Mouse (Mus musculus) limb, embryonic 14.5 days (tissue): ENCODE measurements around the gene Robo1. TPM values are rescaled to one million over a fixed set of nuclear protein-coding genes. Genes with fewer than 3 reads are reported as not detected.

Experiments
- ATAC-seq: fragments of 200-750 bp; cut with Nextera tagmentation; 2 replicates; pipeline ENCODE4 v1.8.0; 2017; ENCODE audit warnings: low read depth, moderate number of reproducible peaks, moderate TSS enrichment; ENCODE audit not compliant: low FRiP score
- DNase-seq: peaks from one replicate; pipeline ENCODE4 v3.0.0-alpha.2; 2015; ENCODE audit warnings: low spot score
- H3K27ac ChIP-seq: fragments of 300-500 bp; sonication (generic); replicated peaks from 2 replicates; pipeline ENCODE4 v1.5.1; 2014; ENCODE audit warnings: low read depth, mild to moderate bottlenecking, low read length, moderate library complexity, mixed read lengths
- H3K27me3 ChIP-seq: fragments of 300-500 bp; sonication (generic); 2 replicates; pipeline ENCODE4 v1.6.1; 2014; ENCODE audit warnings: low read length, mixed read lengths; ENCODE audit not compliant: control insufficient read depth, insufficient read depth
- H3K36me3 ChIP-seq: fragments of 300-500 bp; sonication (generic); 2 replicates; pipeline ENCODE4 v1.6.1; 2014; ENCODE audit warnings: mild to moderate bottlenecking, low read length, moderate library complexity, mixed read lengths; ENCODE audit not compliant: control insufficient read depth, insufficient read depth
- H3K4me1 ChIP-seq: fragments of 300-500 bp; sonication (generic); 2 replicates; pipeline ENCODE4 v1.6.1; 2014; ENCODE audit warnings: antibody characterized with exemption, low read length, mixed read lengths; ENCODE audit not compliant: control insufficient read depth, insufficient read depth
- H3K4me2 ChIP-seq: fragments of 300-500 bp; sonication (generic); replicated peaks from 2 replicates; pipeline ENCODE4 v1.6.1; 2014; ENCODE audit warnings: low read depth, mild to moderate bottlenecking, low read length, moderate library complexity; ENCODE audit not compliant: severe bottlenecking
- H3K4me3 ChIP-seq: fragments of 300-500 bp; sonication (generic); replicated peaks from 2 replicates; pipeline ENCODE4 v1.5.1; 2014; ENCODE audit warnings: low read length
- H3K9ac ChIP-seq: fragments of 300-500 bp; sonication (generic); 2 replicates; pipeline ENCODE4 v1.6.1; 2014; ENCODE audit warnings: mild to moderate bottlenecking, low read depth, low read length, moderate library complexity; ENCODE audit not compliant: severe bottlenecking
- H3K9me3 ChIP-seq: fragments of 300-500 bp; sonication (generic); 2 replicates; pipeline ENCODE4 v1.6.1; 2016; ENCODE audit warnings: low read length; ENCODE audit not compliant: control insufficient read depth
- POLR2A ChIP-seq: fragments of 200-500 bp; IDR thresholded peaks from 2 replicates; pipeline ENCODE4 v1.8.0; 2012; ENCODE audit warnings: inconsistent platforms, mild to moderate bottlenecking, moderate library complexity, borderline replicate concordance; ENCODE audit not compliant: insufficient read depth, insufficient read length; ENCODE audit errors: extremely low read depth
- WGBS: fragments of 180-500 bp; shearing (Covaris S2); extraction: QIAGEN DNeasy Blood & Tissue Kit; methylation state at CpG from one replicate; pipeline ENCODE4 v1.1.7; 2014; 5-methylcytosine and 5-hydroxymethylcytosine counted together
- polyA plus RNA-seq, 2 experiments: library from polyadenylated mRNA; depleted of rRNA in 1 of 2; stranded (reverse) in 1 of 2; unstranded in 1 of 2; fragments of >200 nt; fragmentation: Nextera tagmentation in 1 of 2; extraction: Ambion mirVana in 1 of 2; gene quantifications; 2 replicates each; pipeline versions ENCODE4 v1.2.1 to v1.2.3; 2012 to 2014

Robo1 gene
- polyA plus RNA-seq, 2 experiments, result 41.2 to 44.9 TPM

GRCm38 (mm10) chr16:72665454-72665853 lies 357.3 kb downstream of the Robo1 start:
- H3K9me3 ChIP-seq, result no peaks in the 10 kb centered on the region
- TF ChIP-seq POLR2A, result no peak
- WGBS, result 34% methylated on average over 5 of the region's 5 CpGs
- peak overlapping the region; percentile 77 for H3K9ac ChIP-seq
- no peak overlapping the region for H3K27ac ChIP-seq
- H3K4me1 ChIP-seq, result peaks cover 31% of the 10 kb centered on the region
- ATAC-seq, result no peak
- H3K4me3 ChIP-seq, result peak overlapping the region; percentile 83
- H3K4me2 ChIP-seq, result peak overlapping the region; percentile 76
- DNase-seq, result no peak
- H3K27me3 ChIP-seq, result no peaks in the 10 kb centered on the region
- H3K36me3 ChIP-seq, result no peaks in the 10 kb centered on the region; the same call in 1 of the 2 replicates

- Histone ChIP-seq H3K9me3 (no peaks in the 10 kb centered on the region), H3K4me1 (peaks cover 37% of the 10 kb centered on the region), H3K4me3 (no peak overlapping the region), H3K27me3 (no peaks in the 10 kb centered on the region), H3K4me2 (no peak overlapping the region), H3K36me3 (no peaks in the 10 kb centered on the region; the same call in 1 of the 2 replicates), H3K27ac (no peak overlapping the region), H3K9ac (no peak overlapping the region)
- TF ChIP-seq POLR2A, result no peak
- DNase-seq (no peak), ATAC-seq (no peak)
- 50% methylated on average over 6 of the region's 6 CpGs for WGBS
Observed at GRCm38 (mm10) chr16:72670240-72671038, 362.3 kb downstream of the Robo1 start.

GRCm38 (mm10) chr16:72677234-72677633 lies 369.1 kb downstream of the Robo1 start:
- Histone ChIP-seq H3K4me2 (no peak overlapping the region), H3K27me3 (no peaks in the 10 kb centered on the region), H3K4me3 (no peak overlapping the region), H3K27ac (no peak overlapping the region), H3K36me3 (peaks cover 4% of the 10 kb centered on the region; the same call in 1 of the 2 replicates), H3K9ac (no peak overlapping the region), H3K4me1 (peaks cover 12% of the 10 kb centered on the region), H3K9me3 (no peaks in the 10 kb centered on the region)
- no peak for TF ChIP-seq POLR2A
- ATAC-seq (no peak), DNase-seq (no peak)
- WGBS, result 50% methylated on average over 5 of the region's 5 CpGs

GRCm38 (mm10) chr16:72678450-72678849 lies 370.3 kb downstream of the Robo1 start:
- Histone ChIP-seq H3K4me1 (peaks cover 15% of the 10 kb centered on the region), H3K4me3 (no peak overlapping the region), H3K9ac (no peak overlapping the region), H3K36me3 (peaks cover 4% of the 10 kb centered on the region; the same call in 1 of the 2 replicates), H3K27me3 (no peaks in the 10 kb centered on the region), H3K27ac (no peak overlapping the region), H3K4me2 (no peak overlapping the region), H3K9me3 (no peaks in the 10 kb centered on the region)
- TF ChIP-seq POLR2A, result no peak
- DNase-seq, result no peak
- ATAC-seq, result no peak
- WGBS, result 48% methylated on average over 13 of the region's 13 CpGs

GRCm38 (mm10) chr16:72678947-72679558 lies 370.9 kb downstream of the Robo1 start:
- no peak for ATAC-seq

More at GRCm38 (mm10) chr16:72678947-72679558, 370.9 kb downstream of the Robo1 start:
- Histone ChIP-seq H3K27ac (no peak overlapping the region), H3K9ac (no peak overlapping the region), H3K4me1 (peaks cover 15% of the 10 kb centered on the region), H3K36me3 (peaks cover 4% of the 10 kb centered on the region; the same call in 1 of the 2 replicates), H3K9me3 (no peaks in the 10 kb centered on the region), H3K4me2 (no peak overlapping the region), H3K4me3 (no peak overlapping the region), H3K27me3 (no peaks in the 10 kb centered on the region)
- no peak for TF ChIP-seq POLR2A
- 84% methylated on average over 11 of the region's 11 CpGs for WGBS
- DNase-seq, result no peak
